Mouse (Mus musculus) cerebellum, adult 2 months (tissue): Measurements from ENCODE around the gene Gm11554. TPM values are rescaled to one million over a fixed set of nuclear protein-coding genes. Genes with fewer than 3 reads are reported as not detected.
"Not testable (repeated sequence)": the region's sequence is repeated elsewhere in the genome, so short reads cannot be mapped to it uniquely, and the experiment has no call there.

Experiments
- DNase-seq, 2 experiments: peaks; one replicate each; pipeline ENCODE4 v3.0.0; 2021
- H3K27ac ChIP-seq: fragments of 200-500 bp; 2 replicates; pipeline ENCODE4 v1.5.1; 2012; ENCODE audit warnings: low read length, control low read depth, inconsistent platforms; ENCODE audit not compliant: insufficient read depth
- H3K27me3 ChIP-seq: fragments of 200-500 bp; 2 replicates; pipeline ENCODE4 v1.6.1; 2012; ENCODE audit warnings: inconsistent platforms, mild to moderate bottlenecking, low read length, moderate library complexity; ENCODE audit not compliant: control insufficient read depth, insufficient read depth
- H3K4me1 ChIP-seq: fragments of 200-500 bp; 2 replicates; pipeline ENCODE4 v1.6.1; 2011; ENCODE audit warnings: low read length; ENCODE audit not compliant: control insufficient read depth, insufficient read depth
- H3K4me3 ChIP-seq: fragments of 200-500 bp; replicated peaks from 2 replicates; pipeline ENCODE3; 2011; ENCODE audit warnings: mild to moderate bottlenecking, low read depth, low read length, control low read depth; ENCODE audit not compliant: insufficient read depth
- CTCF ChIP-seq: fragments of 200-500 bp; IDR thresholded peaks from 2 replicates; pipeline ENCODE4 v1.5.1; 2011; ENCODE audit warnings: low read depth, mild to moderate bottlenecking, control low read depth, low read length, moderate library complexity, borderline replicate concordance; ENCODE audit not compliant: insufficient read depth
- POLR2A ChIP-seq: fragments of 200-500 bp; IDR thresholded peaks from 2 replicates; pipeline ENCODE4 v1.6.1; 2011; ENCODE audit warnings: low read length, control low read depth, borderline replicate concordance; ENCODE audit not compliant: insufficient read depth
- WGBS: fragments of 180-500 bp; shearing (Covaris S2); methylation state at CpG from one replicate; pipeline ENCODE4 v1.1.7; 2018; 5-methylcytosine and 5-hydroxymethylcytosine counted together
- polyA plus RNA-seq: library from polyadenylated mRNA; depleted of rRNA; stranded (reverse); fragments of >200 nt; gene quantifications from 2 replicates; pipeline ENCODE4 v1.2.3, GENCODE M21; 2012; rRNA removed

Gene Gm11554
- polyA plus RNA-seq = not detected in 2 replicates

- no CpG with 5 or more reads among the region's 1 CpGs for WGBS
- DNase-seq, H3K27ac ChIP-seq, H3K27me3 ChIP-seq, H3K4me1 ChIP-seq, H3K4me3 ChIP-seq: not testable (repeated sequence)
Observed at GRCm38 (mm10) chr11:99804346-99804745, at the start of gene Gm11554. Gm11554 (minus strand) TSS chr11:99804446.

DNA sequence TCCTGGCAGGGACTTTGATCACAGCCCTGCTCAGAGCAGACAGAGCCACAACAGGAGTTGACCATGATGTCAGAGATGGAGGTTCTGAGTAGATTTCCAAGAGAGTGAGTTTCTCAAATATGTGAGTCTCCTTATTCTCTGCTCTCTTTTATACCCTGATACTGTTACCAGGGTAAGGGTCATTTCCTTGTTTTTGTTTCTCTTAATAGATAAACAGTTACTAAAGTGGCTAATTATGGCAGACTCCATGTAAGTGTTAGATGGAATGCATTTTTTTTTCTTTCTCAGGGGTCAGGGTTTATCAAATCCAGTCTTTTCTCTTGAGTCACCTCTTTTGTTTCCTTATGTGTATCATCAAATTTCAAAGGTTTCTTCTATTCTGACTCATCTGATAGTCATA lies 47.3 kb upstream of the Gm11554 start, which contains the start of gene Krtap4-16:
TSS of gene Krtap4-16 (minus strand) at position 101 of the 400 bp plus-strand sequence.
- no peak within 1 kb of the TSS for H3K27ac ChIP-seq
- no peaks in the 10 kb centered on the region for H3K27me3 ChIP-seq
- no peak within 1 kb of the TSS for H3K4me3 ChIP-seq

GRCm38 (mm10) chr11:99846746-99847145 lies 42.5 kb upstream of the Gm11554 start:
- H3K4me3 ChIP-seq = no peak overlapping the region
- DNase-seq = no peak
- no peak for TF ChIP-seq CTCF
- no peak for TF ChIP-seq POLR2A
- no peaks in the 10 kb centered on the region for H3K4me1 ChIP-seq
- WGBS = 92% methylated on average over 2 of the region's 2 CpGs
- H3K27me3 ChIP-seq = no peaks in the 10 kb centered on the region
- H3K27ac ChIP-seq = no peak overlapping the region

More for the DNA sequence above, 47.3 kb upstream of the Gm11554 start, which contains the start of gene Krtap4-16:
- no peak for DNase-seq
- no peaks in the 10 kb centered on the region for H3K4me1 ChIP-seq
- no peak for TF ChIP-seq CTCF
- TF ChIP-seq POLR2A = no peak

DNA sequence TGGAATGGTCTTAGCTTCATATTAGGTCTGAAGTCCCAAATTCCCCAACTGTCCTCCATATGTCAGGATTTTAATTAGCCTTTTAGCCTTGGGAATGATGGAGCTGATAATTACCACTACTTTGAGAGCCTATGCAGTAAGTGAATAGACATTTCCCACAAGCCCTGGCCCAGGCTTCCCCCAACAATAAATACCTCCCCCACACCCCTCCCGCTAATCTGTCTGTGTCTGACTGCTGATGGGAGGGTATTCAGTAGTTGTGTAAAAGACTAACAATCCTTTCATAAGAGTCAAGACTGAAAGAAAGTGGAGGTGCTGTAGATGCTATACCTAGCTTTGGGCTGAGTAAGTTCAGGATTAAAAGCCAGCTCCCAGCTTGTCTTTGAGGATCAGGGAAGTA lies 37.9 kb upstream of the Gm11554 start:
- no peaks in the 10 kb centered on the region for H3K4me1 ChIP-seq
- WGBS = 86% methylated on average over 1 of the region's 1 CpGs
- H3K27ac ChIP-seq = no peak overlapping the region
- no peak for TF ChIP-seq POLR2A
- no peak for TF ChIP-seq CTCF
- no peak for DNase-seq
- no peak overlapping the region for H3K4me3 ChIP-seq
- H3K27me3 ChIP-seq = no peaks in the 10 kb centered on the region

DNA sequence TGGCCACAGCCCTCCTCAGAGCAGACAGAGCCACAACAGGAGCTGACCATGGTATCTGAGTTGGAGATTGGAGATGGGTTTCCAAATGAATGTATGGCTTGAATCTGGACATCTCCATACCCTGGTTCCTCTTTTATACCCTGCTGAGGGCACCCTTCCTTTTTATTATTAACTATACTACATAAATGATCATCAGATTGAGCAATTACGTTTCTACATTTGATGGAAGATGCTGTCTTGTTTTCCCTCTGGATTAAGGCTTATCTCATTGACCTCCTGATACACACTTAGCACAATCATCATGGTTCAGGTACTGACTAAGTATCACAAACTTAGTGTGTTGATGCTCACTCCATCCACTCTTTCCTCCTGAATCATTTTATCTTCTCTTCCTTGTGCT lies 33.7 kb upstream of the Gm11554 start, which contains the start of gene 2300003K06Rik:
TSS of gene 2300003K06Rik (minus strand) at position 101 of the 400 bp plus-strand sequence.
- no peak within 1 kb of the TSS for H3K4me3 ChIP-seq
- TF ChIP-seq POLR2A (no peak), CTCF (no peak)
- no peaks in the 10 kb centered on the region for H3K4me1 ChIP-seq
- DNase-seq = no peak
- H3K27me3 ChIP-seq = no peaks in the 10 kb centered on the region
- WGBS = 73% methylated on average over 1 of the region's 1 CpGs
- H3K27ac ChIP-seq = no peak within 1 kb of the TSS

- H3K27ac ChIP-seq, H3K27me3 ChIP-seq, DNase-seq, H3K4me3 ChIP-seq, H3K4me1 ChIP-seq: not testable (repeated sequence)
- WGBS = 89% methylated on average over 2 of the region's 2 CpGs
Observed at GRCm38 (mm10) chr11:99815566-99815965, 11.3 kb upstream of the Gm11554 start, which contains the start of gene Gm11564. Gm11564 (minus strand) TSS chr11:99815666.

GRCm38 (mm10) chr11:99809792-99810191 lies 5.5 kb upstream of the Gm11554 start, which contains the start of gene Krtap4-13:
Krtap4-13 (minus strand) TSS chr11:99809892.
- not testable (repeated sequence) for DNase-seq, H3K27ac ChIP-seq, H3K4me3 ChIP-seq, H3K4me1 ChIP-seq, H3K27me3 ChIP-seq

- H3K4me3 ChIP-seq, H3K27me3 ChIP-seq, H3K27ac ChIP-seq, H3K4me1 ChIP-seq, DNase-seq: not testable (repeated sequence)
- WGBS = no CpG with 5 or more reads among the region's 1 CpGs
Observed at GRCm38 (mm10) chr11:99798832-99799231, 5.4 kb downstream of the Gm11554 start, which contains the start of gene Gm11569. Gm11569 (minus strand) TSS chr11:99798932.

- 76% methylated on average over 2 of the region's 2 CpGs for WGBS
- DNase-seq = no peak
- TF ChIP-seq POLR2A = no peak
- TF ChIP-seq CTCF = no peak
- H3K27me3 ChIP-seq = no peaks in the 10 kb centered on the region
- no peak within 1 kb of the TSS for H3K4me3 ChIP-seq
- H3K4me1 ChIP-seq = no peaks in the 10 kb centered on the region
- H3K27ac ChIP-seq = no peak within 1 kb of the TSS
Observed at GRCm38 (mm10) chr11:99793367-99793766, 10.9 kb downstream of the Gm11554 start, which contains the start of gene Gm11596. Gm11596 (minus strand) TSS chr11:99793467.

DNA sequence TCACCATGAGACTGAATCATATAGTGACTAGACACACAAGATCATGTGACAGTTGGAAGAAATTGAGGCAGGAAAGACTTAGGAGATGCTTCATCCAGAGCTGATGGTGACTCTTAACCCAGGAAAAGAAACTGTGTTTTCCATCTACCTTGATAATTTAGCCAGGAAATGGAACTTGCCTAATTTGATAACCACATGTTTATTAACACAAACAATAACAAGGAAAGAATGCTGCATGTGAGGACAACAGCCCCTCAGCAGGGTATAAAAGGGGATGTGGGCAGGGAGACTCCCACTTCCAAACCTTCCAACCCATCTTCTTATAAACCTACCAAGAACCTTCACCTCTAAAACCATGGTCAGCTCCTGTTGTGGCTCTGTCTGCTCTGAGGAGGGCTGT lies 19.3 kb downstream of the Gm11554 start, which contains the start of gene Krtap4-9:
TSS of gene Krtap4-9 (plus strand) at position 301 of the 400 bp plus-strand sequence.
- not testable (repeated sequence) for H3K27ac ChIP-seq, DNase-seq, H3K4me3 ChIP-seq, H3K27me3 ChIP-seq, H3K4me1 ChIP-seq
